Mouse (Mus musculus): ENCODE measurements around the gene Gm10181.
"Not testable (repeated sequence)": the region's sequence is repeated elsewhere in the genome, so short reads cannot be mapped to it uniquely, and the experiment has no call there.

Gene Gm10181

DNA sequence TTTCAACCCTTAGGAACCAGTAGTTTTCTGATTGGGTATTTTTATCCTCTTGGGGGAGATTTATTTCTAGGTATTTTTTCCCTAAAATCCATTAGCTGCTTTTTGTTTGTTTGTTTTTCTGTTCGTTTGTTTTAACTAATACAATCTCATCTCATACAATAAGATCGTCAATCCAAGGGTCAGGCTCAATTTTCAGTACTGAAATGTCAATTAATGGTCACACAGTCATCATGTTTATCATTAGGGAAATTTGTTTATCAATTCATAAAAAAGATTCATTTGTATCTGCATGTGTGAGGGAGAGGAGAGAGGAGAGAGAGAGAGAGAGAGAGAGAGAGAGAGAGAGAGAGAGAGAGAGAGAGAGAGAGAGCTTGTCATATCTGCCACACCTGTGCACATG lies at the start of gene Gm10181:
Gene Gm10181, plus strand, starts transcription at position 301 of the 400 bp plus-strand sequence.
- DNase-seq (ENCODE audit: extremely low spot score, low read depth, low spot score): no peak

DNA sequence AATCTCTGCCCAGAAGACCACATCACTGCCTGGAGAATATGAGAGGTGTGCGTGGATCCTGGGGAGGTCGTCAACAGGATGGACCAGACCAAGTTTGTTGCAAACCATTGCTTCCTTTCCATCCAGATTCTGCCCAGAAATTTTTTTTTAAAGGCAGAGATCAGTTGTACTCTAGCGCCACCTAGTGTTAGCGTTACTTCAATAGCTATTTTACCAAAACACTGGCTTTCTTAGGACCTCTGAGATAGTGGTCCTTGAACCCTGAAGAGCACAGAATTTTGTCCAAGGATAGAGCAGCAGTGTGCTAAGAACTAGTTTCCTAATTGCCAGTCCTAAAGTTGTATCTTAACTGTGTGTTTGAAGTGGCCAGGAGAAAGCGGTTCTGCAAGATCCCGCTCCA lies 47.6 kb upstream of the Gm10181 start:
- DNase-seq (ENCODE audit: extremely low spot score, low read depth, low spot score): peak; percentile 68

DNA sequence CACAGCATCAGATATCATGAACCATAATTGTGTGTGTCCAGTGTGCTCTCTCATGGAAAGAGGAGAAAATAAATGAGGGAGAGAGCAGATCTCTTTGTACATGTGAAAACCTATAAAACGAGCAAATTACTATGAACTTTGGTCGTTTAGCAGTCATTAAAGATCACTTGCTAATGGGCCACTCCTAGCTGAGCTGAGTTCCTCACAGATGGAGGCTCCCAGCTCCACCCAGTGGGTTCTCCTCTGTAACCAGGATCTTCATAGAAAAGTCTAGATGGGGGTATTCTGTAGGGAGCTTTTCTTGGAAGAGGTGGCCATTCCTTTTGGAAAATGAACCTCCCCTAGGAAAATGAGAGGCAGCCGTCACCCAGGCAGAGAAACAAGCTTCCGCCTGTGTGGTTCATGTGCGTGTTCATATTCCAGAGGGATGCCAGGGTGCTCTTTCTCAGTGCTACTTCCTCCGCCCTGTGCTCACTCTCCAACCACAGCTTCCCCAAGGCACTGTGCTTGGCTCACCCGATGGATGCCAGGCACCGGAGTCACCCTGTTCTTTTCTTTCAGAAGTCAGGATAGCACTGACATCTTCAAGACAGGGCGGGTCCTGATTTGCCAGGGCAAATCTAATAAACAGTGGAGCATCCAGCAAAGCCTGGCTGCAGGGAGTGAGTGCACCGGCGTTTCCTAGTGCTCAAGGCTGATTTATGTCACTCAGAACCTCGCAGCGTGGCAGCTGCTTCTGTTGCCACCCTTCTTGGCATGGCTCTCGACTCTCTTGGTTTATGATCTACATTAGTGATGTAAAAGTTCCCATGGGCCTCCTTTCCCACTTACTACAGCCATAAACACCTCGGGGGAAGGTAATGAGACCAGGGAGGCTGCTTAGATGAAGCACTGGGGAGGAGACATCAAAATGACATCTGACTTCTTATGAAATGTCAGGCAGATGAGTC lies 46.8 kb upstream of the Gm10181 start:
- DNase-seq (ENCODE audit: extremely low spot score, low read depth, low spot score): no peak

DNA sequence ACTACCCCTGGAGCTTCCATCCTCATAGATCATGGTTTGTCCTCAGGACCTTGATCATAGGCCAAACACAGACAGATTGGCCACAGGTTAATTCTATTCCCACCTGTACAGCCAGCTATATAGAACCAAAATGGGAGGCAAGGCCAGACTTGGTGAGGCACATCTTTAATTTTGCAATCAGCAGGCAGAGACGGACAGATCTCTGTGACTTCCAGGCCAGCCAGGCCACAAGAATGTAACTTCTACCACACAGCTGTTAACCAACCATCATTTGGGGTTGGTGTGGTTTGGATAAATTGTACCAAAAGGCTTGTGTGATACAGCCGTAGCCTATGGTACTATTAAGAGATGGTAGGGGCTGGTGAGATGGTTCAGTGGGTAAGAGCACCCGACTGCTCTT lies 44.9 kb upstream of the Gm10181 start:
- no peak for DNase-seq (ENCODE audit: extremely low spot score, low read depth, low spot score)

DNA sequence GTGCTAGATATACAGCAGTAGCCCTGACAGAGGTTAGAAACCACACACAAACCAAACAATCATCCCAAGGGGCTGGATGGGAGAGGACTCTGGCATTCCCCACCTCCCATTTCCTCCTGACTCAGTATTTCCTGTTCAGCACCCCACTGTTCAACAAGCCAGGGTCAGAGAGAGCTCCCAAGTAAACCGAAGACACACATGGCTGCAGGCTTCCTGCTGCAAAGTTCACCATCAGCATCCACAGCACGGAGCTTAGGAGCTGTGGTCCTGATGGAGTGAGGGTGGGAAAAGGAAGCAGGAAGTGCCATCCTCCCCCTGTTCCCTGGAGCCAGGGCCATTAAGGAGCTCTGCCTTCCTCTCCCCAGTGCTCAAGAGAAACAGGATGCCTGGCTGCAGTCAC lies 40.9 kb upstream of the Gm10181 start:
- DNase-seq (ENCODE audit: extremely low spot score, low read depth, low spot score): no peak

DNA sequence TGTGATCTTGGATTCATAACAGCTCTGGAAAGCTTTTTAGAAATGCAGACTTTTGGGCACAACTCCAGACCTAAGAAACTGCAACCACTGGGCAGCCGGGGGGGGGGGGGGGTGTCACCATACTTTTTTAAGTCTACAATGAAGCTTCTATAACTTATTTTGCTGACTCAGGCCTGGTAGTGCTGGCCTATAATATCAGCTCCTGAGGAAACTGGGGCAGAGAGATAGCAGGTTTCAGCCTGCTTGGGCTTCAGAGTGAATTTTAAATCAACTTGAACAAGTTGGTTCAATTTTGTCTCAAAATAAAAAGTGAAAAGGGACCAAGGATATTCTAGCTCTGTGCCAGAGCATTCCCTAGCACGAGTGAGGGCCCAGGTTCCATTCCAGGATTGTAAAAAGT lies 40.3 kb upstream of the Gm10181 start:
- no peak for DNase-seq (ENCODE audit: extremely low spot score, low read depth, low spot score)

DNA sequence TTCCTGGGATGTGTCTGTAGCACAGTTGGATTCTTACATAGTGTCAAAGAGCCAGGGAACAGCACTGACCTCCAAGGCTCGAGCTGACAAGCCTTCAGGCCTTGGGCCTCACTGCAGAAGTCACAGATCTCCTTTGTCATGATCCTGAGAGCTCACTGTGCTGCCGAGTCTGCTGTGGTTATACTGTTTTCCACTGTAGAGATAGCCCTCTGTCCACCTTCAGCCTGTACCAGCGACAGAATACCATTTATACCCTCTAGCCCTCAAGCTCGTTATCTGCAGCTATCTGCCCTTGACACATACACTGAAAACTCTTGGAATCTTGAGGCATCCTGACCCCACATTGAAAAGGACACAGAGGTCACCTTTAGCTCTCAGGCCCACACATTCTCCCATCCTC lies 37.3 kb upstream of the Gm10181 start:
- DNase-seq (ENCODE audit: extremely low spot score, low read depth, low spot score): no peak

DNA sequence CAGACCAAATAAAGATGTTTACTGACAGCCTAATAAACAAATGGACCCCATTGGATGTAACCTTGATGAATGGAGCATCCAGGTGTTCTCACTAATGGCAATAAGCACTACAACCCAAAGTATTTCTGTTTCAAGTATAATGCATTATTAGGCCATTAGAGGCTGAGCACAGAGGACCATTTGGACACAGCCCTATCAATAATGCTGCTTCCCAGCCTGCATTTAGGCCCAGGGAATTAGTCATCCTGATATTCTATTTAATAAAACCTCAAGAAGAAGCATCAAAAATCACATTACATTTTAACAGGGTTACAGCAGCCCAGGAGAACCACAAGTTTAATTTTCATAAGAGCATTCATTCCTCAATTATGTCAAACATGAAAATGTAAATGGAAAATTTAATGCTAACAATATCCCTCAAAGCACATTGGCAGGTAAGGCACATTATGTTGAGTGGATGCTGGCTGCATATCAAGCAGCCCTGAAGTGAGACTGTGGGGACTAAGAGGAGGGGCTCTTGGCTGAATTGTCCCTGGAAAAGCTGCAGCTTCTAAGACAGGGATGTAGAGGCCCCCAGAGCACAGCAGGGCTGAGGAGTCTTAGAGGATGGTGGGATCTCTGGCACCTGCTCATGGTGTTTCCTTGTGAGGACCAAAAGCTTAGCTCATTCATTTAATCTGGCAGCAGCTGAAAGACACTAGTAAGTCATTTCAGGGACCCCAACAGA lies 33.4 kb upstream of the Gm10181 start:
- no peak for DNase-seq (ENCODE audit: extremely low spot score, low read depth, low spot score)

DNA sequence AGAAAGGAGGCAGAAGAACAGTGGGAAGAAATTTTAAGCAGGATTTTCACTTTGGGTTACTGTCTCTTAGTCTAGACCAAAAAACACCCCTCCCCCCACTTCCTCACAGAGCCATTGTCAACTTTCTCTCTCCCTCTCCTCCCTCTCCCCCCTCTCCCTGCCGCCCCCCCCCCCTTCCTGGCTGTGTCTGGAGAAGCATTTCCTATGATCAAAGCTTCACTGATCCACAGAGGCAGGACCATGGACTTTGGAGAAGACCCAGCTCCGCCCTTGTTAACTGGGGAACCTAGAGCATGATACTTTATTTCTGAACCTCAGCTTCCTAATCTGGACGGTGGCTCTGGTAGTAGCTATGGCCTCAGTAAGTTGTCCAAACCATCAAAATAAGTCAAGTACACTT lies 30.5 kb upstream of the Gm10181 start:
- DNase-seq (ENCODE audit: extremely low spot score, low read depth, low spot score): no peak

DNA sequence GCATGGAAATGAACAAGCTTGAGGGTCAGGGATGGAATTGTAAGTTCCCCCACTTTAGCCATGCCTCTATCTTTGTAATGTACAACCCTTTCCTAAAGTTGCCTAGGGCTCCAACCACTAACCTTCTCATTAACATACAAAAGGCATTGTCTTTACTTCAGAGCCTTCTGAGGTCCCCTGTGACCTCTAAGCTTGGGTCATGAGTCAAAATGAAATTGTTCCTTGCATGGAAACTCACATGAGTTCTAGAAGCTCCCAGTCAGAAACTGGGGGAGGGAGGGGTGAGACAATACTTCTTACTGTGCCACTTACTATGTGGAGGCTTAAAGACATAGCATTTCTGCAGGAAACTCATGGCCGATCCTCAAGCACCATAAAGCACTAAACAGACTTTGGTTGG lies 16.6 kb upstream of the Gm10181 start:
- no peak for DNase-seq (ENCODE audit: extremely low spot score, low read depth, low spot score)

DNA sequence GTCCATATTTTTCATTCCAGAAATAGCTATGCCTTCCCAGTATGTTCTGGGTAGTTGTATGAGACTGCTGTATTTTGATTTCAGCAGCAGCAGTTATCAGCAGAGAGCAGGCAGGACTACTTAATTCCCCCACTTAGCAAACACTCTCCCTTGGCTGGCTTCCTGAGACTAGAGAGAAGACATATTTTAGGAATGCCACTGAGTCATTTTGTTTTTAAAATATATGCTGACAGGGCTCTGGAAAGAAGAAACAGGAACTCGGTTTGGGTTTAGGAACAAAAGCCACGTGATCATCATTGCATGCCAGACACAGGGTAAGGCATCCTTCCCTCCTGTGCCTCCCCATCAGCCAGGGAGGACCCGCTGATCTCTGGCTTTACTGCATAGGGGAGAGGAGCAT lies 13.2 kb upstream of the Gm10181 start:
- no peak for DNase-seq (ENCODE audit: extremely low spot score, low read depth, low spot score)

DNA sequence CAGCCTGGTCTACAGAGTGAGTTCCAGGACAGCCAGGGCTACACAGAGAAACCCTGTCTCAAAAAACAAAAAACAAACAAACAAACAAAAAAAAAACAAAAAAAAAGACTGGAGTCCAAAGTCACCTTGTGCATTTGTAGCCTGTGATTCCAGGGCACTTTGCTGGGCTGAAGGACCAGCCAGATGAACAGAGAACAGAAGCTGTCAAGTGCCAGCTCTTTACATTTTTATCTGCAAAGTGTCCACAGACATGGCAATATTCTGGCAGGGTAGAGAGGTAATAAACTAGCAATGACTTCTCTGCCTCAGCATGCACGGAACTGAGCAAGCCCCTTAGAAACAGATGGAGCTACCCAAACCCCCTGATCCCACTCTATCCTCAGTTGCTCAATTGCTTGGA lies 12.7 kb upstream of the Gm10181 start:
- DNase-seq (ENCODE audit: extremely low spot score, low read depth, low spot score): no peak

DNA sequence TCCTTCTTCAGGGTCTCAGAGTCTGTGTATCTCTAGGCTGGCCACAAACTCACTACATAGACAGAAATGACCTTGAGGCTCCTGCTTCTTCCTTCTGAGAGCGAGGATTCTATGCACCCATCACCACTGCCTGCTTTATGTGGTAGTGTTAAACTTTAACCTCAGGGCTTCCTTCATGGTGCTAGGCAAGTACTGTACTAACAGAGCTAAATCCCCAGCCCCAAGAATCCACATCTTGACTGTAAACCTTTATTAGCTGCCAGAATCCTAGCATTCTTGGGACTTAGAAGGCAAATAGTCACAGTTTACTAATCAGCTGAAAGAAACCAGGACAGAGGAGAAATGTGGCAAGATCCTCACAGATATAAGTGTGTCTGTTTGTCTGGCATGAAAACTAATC lies 1.6 kb downstream of the Gm10181 start:
- DNase-seq (ENCODE audit: extremely low spot score, low read depth, low spot score): peak; percentile 24

DNA sequence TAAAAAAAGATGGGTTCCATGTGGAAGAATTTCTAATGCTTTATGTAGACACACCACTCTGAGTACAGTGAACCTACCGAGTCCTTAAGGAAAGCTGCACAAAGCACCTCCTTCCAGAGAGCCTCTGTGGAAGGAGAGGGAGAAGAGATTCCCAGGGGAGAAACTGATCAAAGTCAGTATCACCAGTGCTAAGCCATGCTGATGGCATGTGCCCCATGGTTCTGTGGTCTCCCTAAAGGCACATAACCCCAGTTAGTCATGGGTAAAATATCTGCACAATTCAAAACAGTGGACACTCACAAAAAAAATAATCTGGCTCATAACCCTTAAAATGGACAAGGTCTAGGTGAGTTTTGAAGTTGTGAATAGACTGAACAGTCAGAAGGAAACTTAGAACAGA lies 13.7 kb downstream of the Gm10181 start:
- no peak for DNase-seq (ENCODE audit: extremely low spot score, low read depth, low spot score)

DNA sequence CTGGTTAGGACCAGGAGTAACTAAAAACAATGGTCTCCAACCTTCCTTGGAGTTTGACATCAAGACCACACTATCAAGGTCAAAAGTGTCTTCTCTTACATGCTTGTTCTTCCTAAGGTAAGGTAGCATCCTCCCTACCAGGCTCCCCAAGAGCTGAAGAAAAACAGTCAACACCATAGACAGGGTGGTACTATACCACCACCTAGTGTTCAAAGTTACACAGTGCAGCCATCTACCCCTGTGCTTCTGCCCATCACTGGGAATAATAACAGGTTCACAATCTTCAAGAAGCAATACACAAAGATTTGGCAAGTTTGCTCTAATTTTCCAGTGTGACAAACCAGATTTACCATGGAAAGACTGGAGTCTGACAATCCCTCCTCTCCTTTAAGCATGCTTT lies 15.4 kb downstream of the Gm10181 start:
- no peak for DNase-seq (ENCODE audit: extremely low spot score, low read depth, low spot score)

DNA sequence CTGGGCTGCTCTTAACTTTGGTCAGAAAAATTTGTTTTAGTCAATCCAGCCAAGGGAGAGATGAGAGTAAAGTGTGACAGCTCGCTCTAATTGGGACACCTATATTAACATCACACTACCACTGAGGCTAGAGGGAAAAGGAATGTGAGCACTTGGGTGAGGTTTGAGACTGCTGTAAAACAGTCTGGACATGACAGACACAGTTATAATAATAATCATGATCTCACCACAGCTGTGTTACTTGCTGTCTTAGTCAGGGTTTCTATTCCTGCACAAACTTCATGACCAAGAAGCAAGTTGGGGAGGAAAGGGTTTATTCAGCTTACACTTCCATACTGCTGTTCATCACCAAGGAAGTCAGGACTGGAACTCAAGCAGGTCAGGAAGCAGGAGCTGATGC lies 34.4 kb downstream of the Gm10181 start:
- not testable (repeated sequence) for DNase-seq (ENCODE audit: extremely low spot score, low read depth, low spot score)

DNA sequence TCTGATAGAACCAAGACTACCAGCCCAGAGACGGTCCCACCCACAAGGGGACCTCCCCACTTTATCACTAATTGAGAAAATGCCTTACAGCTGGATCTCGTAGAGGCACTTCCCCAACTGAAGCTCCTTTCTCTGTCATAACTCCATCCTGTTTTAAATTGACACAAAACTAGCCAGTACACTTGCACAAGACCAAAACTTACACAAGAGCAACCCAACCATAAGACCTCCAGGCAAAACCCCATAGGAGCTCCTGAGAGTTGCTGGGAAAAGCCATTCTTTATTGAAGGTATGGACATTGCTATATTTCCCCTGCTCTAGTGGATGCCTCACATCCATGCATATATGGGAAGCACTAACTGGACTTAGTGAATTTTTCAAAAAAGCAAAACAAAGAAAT lies 34.8 kb downstream of the Gm10181 start:
- no peak for DNase-seq (ENCODE audit: extremely low spot score, low read depth, low spot score)

DNA sequence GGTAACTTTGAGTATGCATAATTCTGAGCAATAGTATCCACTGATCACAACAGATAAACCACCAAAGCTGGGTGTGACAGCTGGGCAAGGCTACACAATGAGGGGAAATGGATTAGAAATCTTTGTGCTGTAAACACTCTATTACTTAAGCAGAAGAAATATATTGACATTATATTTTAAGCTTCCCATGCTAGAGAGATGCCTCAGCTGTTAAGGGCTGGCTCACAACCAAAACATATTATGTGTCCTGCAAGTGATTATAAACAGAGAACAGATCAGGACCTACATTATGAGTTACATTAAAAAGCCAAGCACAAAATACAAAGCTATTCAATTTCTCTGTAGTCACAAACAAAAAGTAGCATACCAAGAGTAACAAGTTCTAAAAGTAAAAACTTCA lies 43.0 kb downstream of the Gm10181 start:
- DNase-seq (ENCODE audit: extremely low spot score, low read depth, low spot score): no peak

DNA sequence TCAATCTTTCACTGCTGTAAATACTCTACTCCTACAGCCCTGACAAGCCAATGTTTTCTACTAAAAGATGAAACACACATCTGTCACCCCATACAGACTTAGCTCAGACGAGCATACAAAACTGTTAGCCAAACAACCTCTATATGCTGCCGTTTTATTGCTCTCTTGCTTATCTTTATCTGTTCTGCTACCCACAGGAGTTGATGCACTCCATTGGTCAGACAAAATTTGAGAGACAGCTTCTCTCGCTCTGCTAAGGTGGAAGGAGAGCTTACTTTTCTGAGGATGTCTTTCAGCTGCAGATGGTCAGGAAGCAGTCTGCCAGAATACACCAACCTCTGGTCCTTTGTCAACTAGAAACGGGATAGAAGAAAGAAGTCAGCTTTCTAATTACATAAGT lies 43.7 kb downstream of the Gm10181 start:
- DNase-seq (ENCODE audit: extremely low spot score, low read depth, low spot score): no peak

DNA sequence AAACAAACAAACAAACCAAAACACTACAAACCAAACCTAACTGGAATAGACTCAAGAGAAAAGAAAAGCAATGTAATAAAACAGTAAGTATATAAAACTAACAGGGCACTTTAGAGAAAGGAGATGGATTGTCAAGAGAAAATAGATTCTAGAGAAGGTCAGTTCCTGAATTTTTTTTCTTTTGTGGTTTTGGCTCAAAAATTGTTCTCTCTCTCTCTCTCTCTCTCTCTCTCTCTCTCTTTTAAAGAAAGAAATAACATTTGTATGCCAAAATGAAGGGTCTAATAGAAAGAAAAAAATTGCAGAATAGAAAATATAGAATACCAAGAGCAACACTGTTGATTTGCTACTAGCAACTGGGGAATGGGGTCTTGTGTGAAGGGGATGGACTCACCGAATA lies 49.7 kb downstream of the Gm10181 start:
- no peak for DNase-seq (ENCODE audit: extremely low spot score, low read depth, low spot score)
